Mouse (Mus musculus): Measurements from ENCODE around the gene Wdfy2. TPM values are rescaled to one million over a fixed set of nuclear protein-coding genes. Genes with fewer than 3 reads are reported as not detected.

Wdfy2 gene
- total and polyA plus RNA-seq, 3 experiments, result 2.7 to 4.1 TPM; not detected in 1

GRCm38 (mm10) chr14:62836926-62837640 lies 395 bp upstream of the Wdfy2 start (continued):
- 0 out of 2 replicates have a peak, but pooled peaks have one; percentile 28 for TF ChIP-seq MEF2A (IDR thresholded peaks at IDR 0.05; ENCODE audit: extremely low read depth, insufficient replicate concordance, low read depth, low read length, poor library complexity, severe bottlenecking)
- peak; percentile 67; the same call in 1 of the 2 replicates for TF ChIP-seq MXI1 (IDR thresholded peaks at IDR 0.05; ENCODE audit: low read depth, low read length)
- no peak for TF ChIP-seq MAFK (IDR thresholded peaks at IDR 0.05; ENCODE audit: borderline replicate concordance, low read depth, low read length)
- TF ChIP-seq HCFC1 (IDR thresholded peaks at IDR 0.05; ENCODE audit: low read depth, low read length), result peak; percentile 98
- TF ChIP-seq CTCF (IDR thresholded peaks at IDR 0.05 in 2 of 3, conservative IDR thresholded peaks at IDR 0.05 in 1 of 3; ENCODE audit: control insufficient read depth in 1 of 3, insufficient read depth in 1 of 3, low read depth in 2 of 3, low read length in 3 of 3, poor library complexity in 1 of 3, severe bottlenecking in 1 of 3), result peak; percentile 72 to 94 (median 78)

DNA sequence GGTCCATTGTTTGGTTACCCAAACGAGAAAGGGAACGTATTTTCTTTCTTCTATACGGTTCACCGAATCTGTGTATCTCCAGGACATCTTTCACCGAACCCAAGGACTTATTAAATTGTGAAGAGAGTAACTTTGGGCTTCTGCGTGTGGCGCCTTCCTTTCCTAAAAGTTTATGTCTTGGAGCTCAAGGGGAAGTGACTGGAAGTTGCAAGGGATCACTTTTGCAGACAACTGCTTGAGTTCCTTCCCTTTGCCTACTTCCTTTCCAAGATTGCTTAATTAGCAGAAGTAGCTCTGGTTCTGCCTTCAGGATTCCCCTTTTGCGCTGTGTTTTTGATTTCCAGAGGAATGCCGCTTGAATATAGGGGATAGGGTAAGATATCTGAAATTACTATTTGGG lies 858 bp downstream of the Wdfy2 start:
- H3K9me3 ChIP-seq (replicated peaks; ENCODE audit: insufficient read depth, low read length), result no peaks in the 10 kb centered on the region
- H3K27ac ChIP-seq (ENCODE audit: control insufficient read depth, low read depth, low read length), result no peak overlapping the region; the same call in 1 of the 2 replicates
- peak overlapping the region; percentile 95 to 99 for H3K4me3 ChIP-seq (ENCODE audit: control insufficient read depth in 1 of 2, insufficient read depth in 1 of 2, low read depth in 2 of 2, low read length in 2 of 2)
- peaks cover 0 to 19% of the 10 kb centered on the region in 2 experiments; a peak in 2 of 4 replicates for H3K36me3 ChIP-seq (ENCODE audit: control insufficient read depth in 1 of 2, insufficient read depth in 2 of 2, low read length in 2 of 2)
- peak; percentile 49 for DNase-seq (ENCODE audit: low read depth, low spot score)
- no peaks in the 10 kb centered on the region; the same call in 1 of the 2 replicates for H3K79me2 ChIP-seq (ENCODE audit: control insufficient read depth, insufficient read depth, low read length, poor library complexity)
- H3K27me3 ChIP-seq (ENCODE audit: control insufficient read depth in 1 of 2, insufficient read depth in 2 of 2, low read length in 2 of 2), result no peaks in the 10 kb centered on the region
- no peak for TF ChIP-seq USF2 (IDR thresholded peaks at IDR 0.05; ENCODE audit: borderline replicate concordance in 1 of 2, insufficient read depth in 1 of 2, low read depth in 1 of 2, low read length in 2 of 2)
- TF ChIP-seq UBTF (IDR thresholded peaks at IDR 0.05; ENCODE audit: borderline replicate concordance, insufficient read depth, low read depth, low read length), result 0 out of 2 replicates have a peak, but pooled peaks have one; percentile 30
- TF ChIP-seq KAT2A (conservative IDR thresholded peaks at IDR 0.05; ENCODE audit: low read depth, low read length), result no peak
- no peak for TF ChIP-seq SIN3A (IDR thresholded peaks at IDR 0.05; ENCODE audit: low read length)
- H3K9ac ChIP-seq (ENCODE audit: control insufficient read depth, low read depth, low read length, poor library complexity, severe bottlenecking), result peak overlapping the region; percentile 85
- H3K4me1 ChIP-seq (ENCODE audit: control insufficient read depth in 1 of 2, insufficient read depth in 2 of 2, low read length in 2 of 2), result peaks cover 3 to 18% of the 10 kb centered on the region in 2 experiments

- Histone ChIP-seq H3K9ac (ENCODE audit: control insufficient read depth, low read depth, low read length, poor library complexity, severe bottlenecking) (no peak overlapping the region), H3K4me1 (ENCODE audit: control insufficient read depth in 1 of 2, insufficient read depth in 2 of 2, low read length in 2 of 2) (peaks cover 0 to 3% of the 10 kb centered on the region in 2 experiments; a peak in 1 of 4 replicates), H3K27ac (ENCODE audit: control insufficient read depth, low read depth, low read length) (no peak overlapping the region), H3K9me3 (replicated peaks; ENCODE audit: insufficient read depth, low read length) (no peaks in the 10 kb centered on the region), H3K36me3 (ENCODE audit: control insufficient read depth in 1 of 2, insufficient read depth in 2 of 2, low read length in 2 of 2) (peaks cover 0 to 5% of the 10 kb centered on the region in 2 experiments; a peak in 2 of 4 replicates), H3K4me3 (ENCODE audit: control insufficient read depth in 1 of 2, insufficient read depth in 1 of 2, low read depth in 2 of 2, low read length in 2 of 2) (no peak overlapping the region), H3K27me3 (ENCODE audit: control insufficient read depth in 1 of 2, insufficient read depth in 2 of 2, low read length in 2 of 2) (no peaks in the 10 kb centered on the region), H3K79me2 (ENCODE audit: control insufficient read depth, insufficient read depth, low read length, poor library complexity) (no peaks in the 10 kb centered on the region; the same call in 1 of the 2 replicates)
- DNase-seq (ENCODE audit: low read depth, low spot score), result no peak
- TF ChIP-seq ELF1 (IDR thresholded peaks at IDR 0.05; ENCODE audit: low read depth, low read length), result no peak
- no peak for TF ChIP-seq ZKSCAN1 (IDR thresholded peaks at IDR 0.05; ENCODE audit: low read depth, low read length)
Observed at GRCm38 (mm10) chr14:62841726-62842125, 4.2 kb downstream of the Wdfy2 start.

All from MEL (cell line).